In genomic region chr17:64522213-64522612, GRCm38 (mm10) we compare ENCODE assay signal across 12 mouse cellular contexts.
DNase-seq lines count a peak whose midpoint lies in the region; ATAC-seq and TF ChIP-seq lines count a peak whose summit lies in the region.
"Had no signal": no experiment of that assay in that cellular context is flagged by ENCODE, and none has a peak within 500 bp of the region (broad histone marks: within the 10 kb centered on the region; RNA-seq: fewer than 3 reads in every experiment).

No protein-coding gene starts in this region.

- no peaks in the 10 kb centered on the region for H3K9me3 ChIP-seq in kidney, postnatal 0 days (replicated peaks; ENCODE audit: low read length)
- H3K9me3 ChIP-seq in CH12.LX (replicated peaks; ENCODE audit: low read length) = no peaks in the 10 kb centered on the region
- H3K9me3 ChIP-seq: embryonic facial prominence, embryonic 12.5 days; limb, embryonic 15.5 days had no signal

- H3K27ac ChIP-seq in kidney, postnatal 0 days = no peak overlapping the region
- no peak overlapping the region for H3K27ac ChIP-seq in CH12.LX (ENCODE audit: insufficient read depth, low read depth)
- H3K27ac ChIP-seq: embryonic facial prominence, embryonic 12.5 days; limb, embryonic 15.5 days had no signal

- no peaks in the 10 kb centered on the region for H3K79me2 ChIP-seq in CH12.LX (replicated peaks; ENCODE audit: control insufficient read depth, extremely low read depth, insufficient read depth, poor library complexity, severe bottlenecking)

- no peak for TF ChIP-seq POLR2A in CH12.LX (IDR thresholded peaks at IDR 0.05; ENCODE audit: low read depth, low read length)

- no peaks in the 10 kb centered on the region for H3K36me3 ChIP-seq in kidney, postnatal 0 days (ENCODE audit: insufficient read depth, low read length)
- H3K36me3 ChIP-seq in CH12.LX (replicated peaks in 1 of 2; ENCODE audit: control insufficient read depth in 1 of 2, insufficient read depth in 1 of 2, low read length in 1 of 2) = no peaks in the 10 kb centered on the region
- H3K36me3 ChIP-seq: embryonic facial prominence, embryonic 12.5 days; limb, embryonic 15.5 days had no signal

- dilution Hi-C loops in CH12.LX (cut with MboI; ENCODE audit: extremely low pct_ligation_motif_present, extremely low pct_unique_long_range_greater_than_20kb, low sequenced_read_pairs) = no loop called here

- in situ Hi-C loops in CH12.LX (cut with MboI; ENCODE audit: low pct_ligation_motif_present, low pct_unique_long_range_greater_than_20kb, low sequenced_read_pairs) = no loop called here

- no peaks in the 10 kb centered on the region for H3K27me3 ChIP-seq in kidney, postnatal 0 days (ENCODE audit: insufficient read depth, low read length)
- H3K27me3 ChIP-seq in CH12.LX (replicated peaks) = no peaks in the 10 kb centered on the region
- H3K27me3 ChIP-seq: embryonic facial prominence, embryonic 12.5 days; limb, embryonic 15.5 days had no signal

- no peaks in the 10 kb centered on the region for H3K4me1 ChIP-seq in kidney, postnatal 0 days (replicated peaks; ENCODE audit: insufficient read depth, low read length)
- no peaks in the 10 kb centered on the region for H3K4me1 ChIP-seq in CH12.LX (ENCODE audit: control insufficient read depth in 1 of 2, insufficient read depth in 2 of 2)
- H3K4me1 ChIP-seq: embryonic facial prominence, embryonic 12.5 days; limb, embryonic 15.5 days had no signal

- no peak for DNase-seq in kidney, postnatal 0 days (ENCODE audit: low spot score)
- no peak for DNase-seq in kidney, adult 11 months
- DNase-seq in 3T3-L1 (ENCODE audit: low read depth, low spot score) (peak; percentile 13), CH12.LX (ENCODE audit: extremely low read depth) (peak; percentile 45)
- DNase-seq in urinary bladder, postnatal 4 days (ENCODE audit: low spot score in 2 of 2) = no peak
- DNase-seq in layer of hippocampus, postnatal 25 days (ENCODE audit: extremely low spot score in 1 of 2, low spot score in 1 of 2) = no peak
- no peak for DNase-seq in ovary, postnatal 14 days (ENCODE audit: low spot score)
- DNase-seq: kidney, postnatal 4 days; right cerebral cortex, adult 18-20 months had no signal

- peak; percentile 57 for TF ChIP-seq RAD21 in CH12.LX (IDR thresholded peaks at IDR 0.05; ENCODE audit: low read depth, low read length)

- no peak for TF ChIP-seq EP300 in CH12.LX (IDR thresholded peaks at IDR 0.05; ENCODE audit: low read length)

- ATAC-seq in kidney, postnatal 0 days (replicated peaks; ENCODE audit: low FRiP score, low read depth) = no peak
- ATAC-seq in granulocyte monocyte progenitor cell, adult 5-6 weeks (replicated peaks; ENCODE audit: poor library complexity, severe bottlenecking) = peak; percentile 79

- no peak overlapping the region for H3K9ac ChIP-seq in kidney, postnatal 0 days (ENCODE audit: low read depth, low read length)
- H3K9ac ChIP-seq in CH12.LX (ENCODE audit: insufficient read depth, low read depth) = no peak overlapping the region
- H3K9ac ChIP-seq: embryonic facial prominence, embryonic 12.5 days; limb, embryonic 15.5 days had no signal

- no peak overlapping the region for H3K4me2 ChIP-seq in kidney, postnatal 0 days (ENCODE audit: low read length)
- H3K4me2 ChIP-seq in CH12.LX (ENCODE audit: insufficient read depth, low read depth, poor library complexity, severe bottlenecking) = no peak overlapping the region
- H3K4me2 ChIP-seq: embryonic facial prominence, embryonic 12.5 days; limb, embryonic 15.5 days had no signal

- peak; percentile 54 for TF ChIP-seq CTCF in kidney, postnatal 0 days (IDR thresholded peaks at IDR 0.05; ENCODE audit: low read depth)
- TF ChIP-seq CTCF in CH12.LX (conservative IDR thresholded peaks at IDR 0.05 in 1 of 2, IDR thresholded peaks at IDR 0.05 in 1 of 2; ENCODE audit: low read depth in 2 of 2, low read length in 2 of 2) = peak in 1 of 2 experiments; percentile 83; a peak in 3 of 4 replicates

- 76% methylated on average over 8 of the region's 8 CpGs for WGBS in kidney, postnatal 0 days

- no peak overlapping the region for H3K4me3 ChIP-seq in kidney, postnatal 0 days (replicated peaks; ENCODE audit: low read depth, low read length)
- no peak overlapping the region for H3K4me3 ChIP-seq in CH12.LX (replicated peaks in 1 of 3; ENCODE audit: low read depth in 2 of 3, low read length in 2 of 3, poor library complexity in 1 of 3)
- H3K4me3 ChIP-seq: embryonic facial prominence, embryonic 12.5 days; limb, embryonic 15.5 days had no signal

TF ChIP-seq in CH12.LX, 34 proteins besides CTCF, POLR2A, EP300 and RAD21:
- TF ChIP-seq SMC3 (IDR thresholded peaks at IDR 0.05; ENCODE audit: low read depth, low read length) (peak; percentile 65), JUND (conservative IDR thresholded peaks at IDR 0.05; ENCODE audit: low read depth, low read length) (no peak)
TF ChIP-seq in CH12.LX: peak in this region for 1.

Comparison
In these comparisons a context has a peak if more than half of its experiments do, and no peak if none do; other contexts are left out.
1. DNase-seq: peak in 3T3-L1 (single experiment) and CH12.LX (single experiment); none in kidney, postnatal 0 days (single experiment), kidney, adult 11 months (single experiment), urinary bladder, postnatal 4 days (0 of 2), layer of hippocampus, postnatal 25 days (0 of 2) and ovary, postnatal 14 days (single experiment).